Mouse (Mus musculus) heart, postnatal 14 days (tissue): Measurements from ENCODE around the gene Vav2. TPM values are rescaled to one million over a fixed set of nuclear protein-coding genes. Genes with fewer than 3 reads are reported as not detected.
A peak's percentile ranks its signal among the peaks of the same experiment; 100 is the strongest.

Source experiments
- DNase-seq, 2 experiments: peaks; one replicate each; pipeline ENCODE4 v3.0.0; 2021 to 2022
- intact Hi-C: fragments of 180-260 bp; cut with DNase I; formaldehyde crosslinking; loops from one replicate; pipeline ENCODE4 v1.15.1; 2025
- total RNA-seq, 2 experiments: library from RNA; stranded (reverse); gene quantifications; 2 replicates each; pipeline ENCODE4 v1.2.3; 2021

The Vav2 gene
- total RNA-seq, 2 experiments from 2014 or later, result 14.4 to 15.0 TPM

DNA sequence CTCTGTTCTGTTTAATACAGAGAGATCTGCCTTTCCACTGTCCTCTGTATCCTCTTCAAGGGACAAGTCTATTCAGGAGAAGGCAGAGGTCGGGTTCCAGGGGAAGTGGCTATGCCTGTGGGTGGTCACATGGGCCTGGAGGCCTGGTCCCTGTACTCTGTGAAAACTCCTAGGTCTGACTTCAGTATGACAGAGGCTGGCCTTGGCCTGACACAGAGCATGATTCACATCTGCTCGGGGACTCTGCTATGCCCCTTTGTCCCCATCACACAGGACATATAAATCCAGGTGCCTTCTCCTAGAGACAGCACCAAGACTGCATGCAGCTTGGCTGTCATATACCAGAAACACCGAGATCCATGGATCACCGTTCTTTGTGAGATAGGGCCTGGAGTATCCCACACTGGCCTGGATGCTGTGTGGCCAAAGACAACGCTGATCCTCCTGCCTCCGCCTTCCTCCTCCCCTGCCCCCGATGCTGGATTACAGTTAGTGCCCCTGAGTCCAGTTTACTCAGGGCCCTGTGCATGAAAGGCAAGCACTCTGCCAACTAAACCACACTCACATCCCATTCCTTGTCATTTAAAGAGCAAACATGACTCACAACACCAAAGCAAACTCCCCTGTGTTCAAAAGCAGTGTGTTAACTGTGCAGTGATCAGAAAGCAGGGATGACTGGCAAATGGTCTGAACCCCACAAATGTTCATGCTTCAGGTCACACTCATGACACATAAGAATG, 139.7 kb downstream of the Vav2 start:
- intact Hi-C loops, result loop anchor here (5.0 kb wide), 2 partner anchors 230 to 475 kb away; partner anchors contain the start of gene Wdr5

DNA sequence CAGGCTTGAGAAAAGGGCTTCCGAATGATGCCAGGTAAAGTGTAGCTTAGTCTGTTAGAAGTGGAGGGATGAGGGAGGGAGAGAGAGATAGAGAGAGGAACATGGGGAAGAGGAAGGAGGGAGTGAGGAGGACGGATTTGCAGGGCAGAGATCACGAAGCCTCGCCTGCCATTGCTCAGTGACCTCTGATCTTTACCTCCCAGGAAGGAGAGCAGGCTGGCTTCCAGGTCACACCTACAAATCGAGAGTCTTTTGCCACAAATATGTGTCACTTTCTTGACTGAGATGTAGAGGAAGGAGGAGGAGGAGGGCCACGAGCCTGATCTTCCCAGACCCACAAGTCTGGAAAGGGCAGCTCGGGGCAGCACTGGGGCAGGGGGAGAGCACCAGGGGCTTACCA, 142.4 kb downstream of the Vav2 start:
- intact Hi-C loops, result no loop called here
- no peak for DNase-seq

More for the DNA sequence above, 139.7 kb downstream of the Vav2 start:
- DNase-seq, result no peak

DNA sequence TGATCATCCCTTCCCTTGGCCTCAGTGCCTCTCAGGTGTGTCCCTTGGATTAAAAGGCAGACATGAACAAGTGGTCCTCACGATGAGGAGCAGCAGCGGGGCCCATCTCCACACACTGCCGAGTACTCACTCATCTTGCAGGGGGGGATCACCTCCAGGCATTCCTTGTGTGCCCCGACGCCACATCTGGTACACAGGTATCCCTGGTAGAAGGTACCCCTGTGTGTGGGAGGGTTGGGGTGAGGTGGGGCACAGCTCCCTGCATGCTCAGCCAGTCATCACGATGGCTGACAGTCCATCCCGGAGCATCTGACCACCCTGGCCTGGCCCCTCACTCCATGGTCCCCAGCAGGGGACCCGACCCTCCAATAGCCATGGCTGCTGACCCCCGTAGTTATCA, 145.1 kb downstream of the Vav2 start:
- intact Hi-C loops, result no loop called here
- DNase-seq, result no peak

DNA sequence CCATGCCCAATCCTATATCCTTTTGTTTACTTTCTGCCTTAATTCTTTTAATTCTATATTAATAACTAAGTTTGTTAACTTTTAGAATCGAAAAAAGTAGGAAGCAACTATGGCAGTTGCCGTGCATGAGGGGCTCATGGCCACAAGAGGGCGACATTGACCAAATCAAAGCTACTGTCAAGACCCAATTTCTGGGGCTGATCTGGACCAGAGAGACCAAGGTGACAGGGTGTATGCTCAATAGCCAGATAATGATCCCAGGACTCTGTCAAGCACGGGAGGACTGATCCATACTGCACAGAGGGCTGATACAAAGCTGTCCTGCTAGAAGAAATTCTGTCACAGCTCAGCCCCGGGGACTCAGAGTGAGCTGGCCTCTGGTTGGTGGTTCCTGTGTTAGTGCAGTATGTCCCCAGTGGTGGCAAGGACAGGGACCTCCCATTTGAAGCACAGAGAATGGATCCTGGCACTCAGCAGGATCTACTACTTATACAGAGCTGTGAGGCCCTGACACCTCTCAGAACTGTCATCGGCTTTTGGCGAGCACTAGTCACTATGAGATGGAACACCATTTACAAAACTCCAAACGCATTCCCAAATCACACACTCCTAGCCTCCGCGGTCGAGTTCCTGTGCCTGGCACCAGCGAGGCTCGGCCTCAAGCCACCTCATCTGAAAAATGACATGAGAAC, 145.8 kb downstream of the Vav2 start:
- DNase-seq, result peak; percentile 74 to 85
- intact Hi-C loops, result no loop called here

DNA sequence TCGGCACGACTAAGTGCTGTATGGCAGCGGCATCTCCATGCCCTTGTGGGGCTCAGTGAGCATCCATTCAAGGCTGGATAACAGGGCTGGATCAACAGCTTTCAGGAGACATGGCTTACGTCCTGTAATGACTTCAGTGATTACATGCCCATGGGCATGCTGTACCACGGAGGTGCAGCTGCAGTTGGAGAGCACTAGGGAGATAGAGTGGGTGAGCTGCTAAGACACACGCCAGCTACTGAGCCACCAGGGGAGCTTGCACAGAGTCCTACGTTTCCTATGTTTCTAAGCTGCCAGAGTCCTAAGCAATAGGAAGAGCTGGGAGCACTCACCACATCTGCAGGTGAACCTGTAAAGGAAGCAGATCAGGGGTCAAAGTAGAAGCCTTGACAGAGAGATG, 148.0 kb downstream of the Vav2 start:
- DNase-seq, result no peak
- intact Hi-C loops, result no loop called here

DNA sequence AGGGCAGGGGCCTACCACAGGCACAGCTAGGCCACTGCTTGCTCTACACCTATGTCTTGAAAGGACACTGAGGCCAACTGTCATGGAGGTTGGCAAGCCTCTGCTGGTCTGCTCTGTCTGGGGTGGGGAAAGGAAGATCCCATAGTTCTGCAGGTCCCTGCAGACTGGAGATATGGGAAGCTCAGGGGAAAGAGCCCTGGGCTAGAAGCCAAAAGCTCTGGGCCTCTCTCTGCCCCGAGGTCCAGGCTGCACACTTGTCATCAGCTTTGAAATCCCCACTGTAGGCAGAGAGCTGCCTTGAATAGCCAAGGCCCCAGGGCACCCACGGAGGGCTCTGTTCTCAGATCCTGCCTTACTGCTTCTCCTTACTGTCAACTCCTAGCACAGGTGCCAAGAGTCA, 158.5 kb downstream of the Vav2 start:
- intact Hi-C loops, result no loop called here
- no peak for DNase-seq

DNA sequence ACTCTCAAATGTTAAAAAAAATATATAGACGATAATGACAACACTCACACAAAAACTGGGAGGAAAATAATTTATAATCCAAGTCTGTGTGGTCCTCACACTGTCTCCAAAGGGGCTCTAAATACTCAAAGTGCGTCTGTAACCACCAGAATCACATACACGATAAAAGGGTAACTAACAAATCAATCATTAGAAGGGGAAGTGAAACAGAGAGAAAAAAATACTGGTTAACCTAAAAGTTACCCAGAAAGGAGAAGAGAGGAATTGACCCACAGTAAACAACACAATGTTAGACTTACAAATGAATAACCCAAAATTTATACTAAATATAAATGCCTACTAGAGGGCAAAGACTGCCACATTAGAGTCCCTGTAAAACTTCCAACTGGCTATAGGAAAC, 161.0 kb downstream of the Vav2 start:
- intact Hi-C loops, result no loop called here
- DNase-seq, result no peak

DNA sequence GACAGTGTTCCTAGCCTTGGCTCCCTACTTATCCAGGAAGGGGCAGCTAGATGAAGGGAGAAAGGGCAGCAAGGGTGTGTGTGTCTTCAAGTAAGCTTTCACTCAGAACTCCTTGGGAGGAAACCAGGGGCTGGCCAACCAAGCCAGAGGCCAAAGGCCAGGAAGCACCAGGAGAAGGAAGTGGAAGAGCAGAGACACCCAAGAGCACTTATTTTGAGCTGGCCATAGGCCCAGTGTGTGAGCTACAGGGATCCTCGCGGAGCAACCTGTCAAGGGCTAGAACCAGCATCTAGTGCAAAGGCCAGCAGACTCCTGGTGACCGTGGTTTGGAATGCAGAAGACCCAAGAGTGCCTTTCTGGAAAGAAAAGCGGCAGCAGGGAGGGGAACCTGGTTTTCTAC, 163.8 kb downstream of the Vav2 start:
- no peak for DNase-seq
- intact Hi-C loops, result no loop called here

DNA sequence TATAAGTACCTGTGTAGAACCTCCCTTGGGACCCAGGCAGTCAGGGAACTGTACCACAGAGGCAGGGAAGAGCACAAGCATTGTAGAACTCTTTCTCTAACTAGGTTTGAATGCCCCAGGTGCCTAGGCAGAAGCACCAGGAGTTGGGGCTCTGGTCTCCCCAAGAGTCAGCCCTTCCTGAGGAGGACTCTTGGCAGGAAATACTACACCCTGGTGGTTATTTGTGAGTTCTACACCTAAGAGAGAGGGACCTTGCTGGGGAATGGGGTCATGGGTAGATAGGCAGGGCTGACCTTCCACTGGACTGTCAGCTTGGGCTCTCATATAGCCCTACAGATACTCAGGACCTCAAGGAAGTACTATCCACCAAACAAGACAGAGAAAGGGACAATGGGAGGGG, 175.4 kb downstream of the Vav2 start:
- intact Hi-C loops, result no loop called here
- DNase-seq, result no peak

DNA sequence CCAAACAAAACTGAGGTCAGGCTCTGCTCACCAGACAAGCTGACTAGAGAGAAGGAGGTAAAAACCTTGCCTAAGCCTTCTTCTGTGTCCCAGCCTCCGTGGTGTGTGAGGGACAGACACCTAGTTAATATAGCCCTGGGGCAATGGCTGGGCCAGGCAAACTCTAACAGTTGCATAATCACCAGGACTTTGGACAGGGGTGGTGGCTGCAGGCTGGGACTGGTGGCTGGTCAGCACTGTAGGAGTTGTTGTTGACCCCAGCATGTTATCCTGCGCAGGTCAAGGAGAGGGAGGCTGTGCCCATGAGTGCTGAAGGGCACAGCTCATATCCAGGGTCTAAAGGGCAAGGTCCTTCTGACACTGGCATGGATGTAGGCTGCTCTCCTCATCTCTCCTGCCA, 178.6 kb downstream of the Vav2 start, which contains the start of gene Sardh:
Gene Sardh, minus strand, starts transcription at position 127 of the 400 bp plus-strand sequence.
- DNase-seq, result no peak
- intact Hi-C loops, result no loop called here

DNA sequence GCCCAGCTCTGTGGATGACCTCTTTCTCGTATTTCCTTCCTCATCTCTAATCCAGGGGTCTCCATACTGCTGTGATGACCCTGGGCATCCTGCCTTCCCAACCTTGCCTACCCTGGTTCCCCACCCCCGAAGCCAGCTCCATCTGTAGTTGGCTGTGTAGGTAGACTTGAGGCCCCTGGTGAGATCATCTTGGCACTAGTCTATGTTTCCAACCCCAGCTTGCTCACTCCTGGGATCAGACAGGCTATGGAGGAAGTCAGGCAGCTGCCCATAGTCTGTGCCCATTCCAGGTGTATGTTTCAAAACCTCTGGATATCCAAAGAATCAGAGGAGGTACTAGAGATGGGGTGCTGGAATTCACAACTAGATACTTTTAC, 179.4 kb downstream of the Vav2 start:
- intact Hi-C loops, result no loop called here

DNA sequence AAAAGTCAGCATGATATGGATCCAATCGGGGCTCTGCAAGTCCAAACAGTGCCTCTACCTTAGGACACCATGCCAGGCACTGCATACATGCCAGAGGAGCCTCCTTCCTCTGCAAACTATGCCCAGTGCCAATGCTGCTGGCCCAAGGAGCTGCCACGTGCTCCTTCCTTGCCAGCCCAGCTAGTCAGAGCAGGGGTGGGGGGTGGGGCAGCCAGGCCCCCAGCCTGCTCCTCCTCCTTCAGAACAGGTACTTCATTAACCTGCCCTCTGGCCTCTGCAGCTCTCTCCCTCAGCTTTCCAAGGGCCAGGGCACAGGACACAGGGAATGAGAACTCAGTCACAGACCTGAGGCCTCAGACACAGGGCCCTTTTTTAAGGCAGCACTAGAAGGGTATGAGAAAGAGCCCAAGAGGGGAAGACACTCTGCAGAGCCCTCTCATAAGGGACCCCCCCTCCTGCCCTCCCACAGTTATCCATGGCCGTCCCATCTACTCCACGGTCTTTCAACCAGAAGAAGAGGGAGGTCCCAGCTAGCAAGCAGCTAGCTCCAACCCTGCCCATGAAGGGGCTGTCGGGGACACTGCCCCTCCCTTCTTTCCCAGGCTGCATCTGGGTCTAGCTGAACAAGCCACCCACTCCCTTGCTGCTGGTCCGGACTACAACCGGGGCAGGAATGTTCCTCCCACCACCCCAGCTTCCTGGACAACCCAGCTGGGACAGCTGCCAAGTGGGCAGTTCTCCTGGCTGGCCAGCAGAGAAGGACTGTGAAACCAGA, 179.9 kb downstream of the Vav2 start:
- DNase-seq, result peak; percentile 88 to 93
- intact Hi-C loops, result no loop called here

More for the DNA sequence above, 179.4 kb downstream of the Vav2 start:
- DNase-seq, result no peak

DNA sequence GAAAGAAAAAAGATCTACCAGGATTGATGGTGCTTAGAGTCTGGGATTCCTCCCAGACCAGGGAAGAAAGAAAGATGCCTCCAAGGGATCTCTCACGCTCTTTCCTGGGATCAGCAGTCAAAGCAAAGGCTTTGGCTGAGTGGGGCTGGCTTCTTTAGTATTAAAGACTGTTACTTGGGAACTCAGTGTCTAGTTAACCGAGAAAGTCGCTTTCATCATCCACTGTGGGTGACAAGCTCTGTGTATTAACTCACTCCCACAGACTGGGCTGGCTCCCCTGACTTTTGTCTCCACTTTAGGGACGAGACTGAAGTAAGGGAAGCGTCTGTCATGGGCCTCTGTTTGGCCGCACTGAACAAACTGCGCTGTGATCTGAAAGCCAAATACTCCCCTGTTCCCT, 180.9 kb downstream of the Vav2 start:
- no peak for DNase-seq
- intact Hi-C loops, result no loop called here

DNA sequence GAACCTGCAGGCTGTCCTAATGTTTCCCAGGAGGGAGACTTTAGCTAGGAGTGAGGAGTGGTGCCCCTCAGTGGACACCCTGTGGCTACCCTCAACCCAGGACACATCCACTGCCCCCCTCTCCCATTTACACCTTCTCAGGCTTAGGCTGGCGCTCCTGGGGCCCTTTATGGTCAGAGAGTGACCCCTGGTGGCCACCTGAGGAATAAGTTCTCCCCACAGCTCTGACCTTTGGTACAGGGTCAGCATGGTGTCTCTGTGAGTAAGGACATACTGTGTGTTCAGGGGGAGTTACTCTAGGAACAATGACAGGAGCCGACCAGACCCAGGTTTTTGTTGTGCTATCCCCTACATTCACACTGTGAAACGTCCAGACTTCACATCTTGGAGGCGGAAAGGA, 189.5 kb downstream of the Vav2 start:
- intact Hi-C loops, result loop anchor here (1.0 to 10.0 kb wide), 4 partner anchors 159 to 590 kb away; partner anchors contain the start of genes Adamtsl2, Stkld1 and Surf4
- peak; percentile 77 to 86 for DNase-seq

DNA sequence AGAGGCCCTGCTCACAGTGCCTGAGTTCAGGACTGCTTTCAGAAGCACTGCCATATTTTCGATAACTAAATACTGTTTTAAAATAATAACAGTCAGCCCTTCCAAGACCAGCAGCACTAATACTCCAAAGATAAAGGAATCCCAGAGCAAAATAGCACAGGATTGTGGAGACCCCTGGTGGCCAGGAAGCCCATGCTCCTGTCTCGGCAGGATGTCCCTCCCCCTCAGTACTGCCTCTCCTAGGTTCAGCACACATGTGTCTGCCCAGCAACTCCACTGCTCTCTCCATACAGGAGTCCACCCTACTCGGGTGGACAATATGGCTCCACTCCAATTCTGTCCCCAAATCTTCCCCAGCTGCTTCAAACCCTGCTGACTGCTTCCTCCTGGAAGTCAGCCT, 191.1 kb downstream of the Vav2 start:
- intact Hi-C loops, result loop anchor here (1.0 to 10.0 kb wide), 5 partner anchors 109 to 588 kb away; partner anchors contain the start of genes Adamtsl2, Stkld1 and Surf4
- peak; percentile 81 to 88 for DNase-seq

DNA sequence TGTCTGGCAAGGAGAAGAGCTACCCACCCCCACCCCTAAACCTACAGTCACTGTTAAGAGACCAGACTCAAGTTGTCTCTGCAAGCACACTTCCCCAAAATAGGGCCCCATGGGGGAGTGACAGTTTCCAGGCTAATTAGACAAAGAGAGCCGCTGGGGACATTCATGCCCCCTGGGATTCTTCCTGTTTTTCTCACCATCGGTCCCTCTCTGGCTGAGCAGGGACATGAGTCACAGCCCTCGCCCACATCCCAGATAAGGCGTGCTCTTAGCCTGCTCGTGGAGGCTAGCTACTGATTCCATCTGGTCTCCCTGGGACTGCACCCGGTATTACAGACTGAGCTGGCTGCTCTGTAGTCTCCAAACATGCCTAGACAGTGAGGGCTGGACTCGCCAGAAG, 194.5 kb downstream of the Vav2 start:
- intact Hi-C loops, result loop anchor here (10.0 kb wide), 1 partner anchor 298 kb away; the partner anchor contains the start of genes Stkld1 and Surf4
- peak; percentile 57 to 58 for DNase-seq

DNA sequence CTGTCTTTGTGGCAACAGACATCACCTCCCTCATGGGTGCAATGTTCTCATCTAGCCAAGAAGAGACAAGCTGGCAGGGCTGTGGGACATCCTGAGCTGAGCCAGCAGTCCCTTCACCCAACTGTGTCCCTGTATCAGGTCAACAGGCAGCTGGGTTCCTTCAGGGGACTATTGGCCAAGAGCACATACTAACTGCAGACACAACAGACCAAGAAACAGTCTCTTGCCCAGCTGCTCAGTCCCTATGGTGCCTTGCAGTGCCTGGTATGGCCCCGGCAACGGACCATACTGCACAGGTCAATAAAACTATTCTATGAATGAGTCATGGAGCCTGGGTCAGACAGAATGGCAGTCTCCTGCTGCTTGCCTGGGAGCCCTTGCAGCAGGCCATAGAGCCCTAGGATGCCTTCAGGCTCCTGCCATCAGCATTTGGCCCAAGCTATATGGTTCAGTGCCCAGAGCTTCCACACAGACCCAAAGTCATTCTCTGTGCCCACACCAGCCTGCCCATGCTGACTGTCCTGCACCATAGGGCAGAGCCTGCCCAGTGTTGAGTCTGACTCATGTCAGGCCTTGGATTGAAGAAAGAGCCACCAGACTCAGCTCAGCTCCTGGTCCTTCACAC, 197.2 kb downstream of the Vav2 start:
- DNase-seq, result no peak
- intact Hi-C loops, result loop anchor here (5.0 to 10.0 kb wide), 2 partner anchors 52 to 295 kb away; partner anchors contain the start of genes Stkld1 and Surf4

DNA sequence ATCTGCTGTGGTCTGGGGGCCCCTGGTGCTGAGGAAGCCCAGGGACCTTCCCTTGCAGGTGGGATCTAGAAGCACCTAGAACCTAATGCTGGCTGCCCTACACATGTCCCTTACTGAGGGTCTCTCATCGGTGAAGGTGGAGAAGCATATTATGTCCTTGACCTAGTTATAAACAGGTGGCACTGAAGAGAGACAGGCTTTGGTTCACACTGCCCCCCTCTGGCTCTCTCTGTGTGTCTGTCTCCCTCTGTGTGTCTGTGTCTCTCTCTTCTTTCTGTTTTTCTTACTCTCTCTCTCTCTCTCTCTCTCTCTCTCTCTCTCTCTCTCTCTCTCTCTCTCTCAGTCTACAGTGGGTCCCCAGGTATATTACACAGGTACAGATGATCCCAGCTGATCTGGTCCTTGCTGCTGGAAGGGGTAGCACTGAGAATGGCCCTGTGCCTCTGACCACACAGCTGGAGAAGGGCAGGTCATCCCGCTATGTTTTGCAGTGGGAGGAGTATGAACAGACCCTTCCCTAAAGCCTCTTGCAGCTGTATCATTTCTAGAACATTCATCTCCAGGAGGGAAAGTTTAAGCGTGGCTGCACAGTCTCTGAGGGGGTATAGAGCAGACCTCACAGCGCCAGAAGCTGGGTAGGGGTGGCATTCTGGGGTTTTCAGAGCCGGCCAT, 197.9 kb downstream of the Vav2 start:
- intact Hi-C loops, result loop anchor here (5.0 kb wide), 1 partner anchor 52 kb away; no protein-coding TSS in a partner anchor
- no peak for DNase-seq

DNA sequence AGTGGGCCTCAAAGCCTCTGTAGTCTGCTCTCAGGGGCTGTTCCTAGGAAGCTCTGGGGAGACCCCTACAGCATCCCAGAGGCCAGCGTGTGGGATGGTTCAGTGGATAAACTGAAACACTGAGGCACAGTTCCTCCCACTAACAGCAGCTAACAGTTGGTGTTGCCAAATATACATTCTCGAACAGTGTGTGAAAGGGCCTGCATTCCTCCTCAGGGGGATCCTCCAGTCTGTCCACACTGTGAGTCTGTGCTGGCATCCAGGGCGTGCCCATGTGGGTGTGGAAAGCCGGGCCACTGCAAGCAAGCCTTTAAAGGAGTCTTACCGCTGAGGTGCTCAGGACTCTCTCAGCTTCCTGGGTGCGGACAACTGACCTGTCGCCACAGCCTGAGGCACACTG, 200.3 kb downstream of the Vav2 start:
- DNase-seq, result no peak
- intact Hi-C loops, result loop anchor here (5.0 kb wide), 1 partner anchor 49 kb away; no protein-coding TSS in a partner anchor

DNA sequence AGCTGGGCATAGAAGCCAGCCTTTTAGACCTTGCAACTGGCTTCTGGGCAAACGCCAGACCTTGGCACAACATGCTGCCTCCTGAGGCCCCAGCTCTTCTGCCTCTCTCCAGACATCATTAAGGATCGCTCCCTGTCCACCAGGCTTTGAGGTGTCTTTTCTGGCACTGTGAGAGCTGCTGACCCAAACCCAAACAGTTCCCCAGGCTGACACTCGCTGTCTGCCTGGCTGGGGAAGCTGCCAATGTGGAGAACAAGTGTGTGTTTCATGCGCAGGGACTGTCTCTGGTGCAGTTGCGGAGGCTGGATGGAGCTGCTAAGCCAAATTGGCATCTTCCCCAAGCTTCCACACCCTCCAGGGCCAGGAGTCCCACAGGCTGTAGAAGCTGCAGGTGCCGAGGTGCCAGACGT, 203.8 kb downstream of the Vav2 start:
- intact Hi-C loops, result no loop called here
- DNase-seq, result no peak
